Mouse (Mus musculus) heart, postnatal 0 days (tissue): ENCODE measurements around the gene Sec14l4.

Experiments
- CTCF ChIP-seq: IDR thresholded peaks from 2 replicates; pipeline ENCODE4 v1.5.1; 2016; ENCODE audit warnings: antibody characterized with exemption, control low read depth, low read depth
- EP300 ChIP-seq: IDR thresholded peaks from 2 replicates; pipeline ENCODE4 v1.6.1; 2016; ENCODE audit warnings: antibody characterized with exemption, low read depth

- TF ChIP-seq CTCF, result no peak
- no peak for TF ChIP-seq EP300
These were observed 49.7 kb upstream of the Sec14l4 start for GRCm38 (mm10) chr11:3981536-3981935.
